Mouse (Mus musculus): ENCODE data around the gene Spty2d1. TPM values are rescaled to one million over a fixed set of nuclear protein-coding genes. Genes with fewer than 3 reads are reported as not detected.

The Spty2d1 gene
- polyA plus RNA-seq, 1 experiment = 14.8 TPM

GRCm38 (mm10) chr7:47024454-47024853 lies 16.2 kb upstream of the Spty2d1 start:
- H3K4me3 ChIP-seq (ENCODE audit: insufficient read depth, low read length) = no peak overlapping the region
- no peak overlapping the region for H3K27ac ChIP-seq (ENCODE audit: insufficient read depth, low read depth, low read length)
- H3K4me1 ChIP-seq (ENCODE audit: control insufficient read depth, insufficient read depth, low read length) = peaks cover 10% of the 10 kb centered on the region
- TF ChIP-seq CTCF (IDR thresholded peaks at IDR 0.05; ENCODE audit: low read depth, low read length) = no peak

- Histone ChIP-seq H3K27ac (ENCODE audit: insufficient read depth, low read depth, low read length) (no peak overlapping the region), H3K4me1 (ENCODE audit: control insufficient read depth, insufficient read depth, low read length) (peaks cover 10% of the 10 kb centered on the region), H3K4me3 (ENCODE audit: insufficient read depth, low read length) (no peak overlapping the region)
- TF ChIP-seq CTCF (IDR thresholded peaks at IDR 0.05; ENCODE audit: low read depth, low read length) (peak; percentile 95), POLR2A (IDR thresholded peaks at IDR 0.05; ENCODE audit: borderline replicate concordance, low read depth, low read length) (no peak)
Observed at GRCm38 (mm10) chr7:47023530-47023929, 15.3 kb upstream of the Spty2d1 start.

DNA sequence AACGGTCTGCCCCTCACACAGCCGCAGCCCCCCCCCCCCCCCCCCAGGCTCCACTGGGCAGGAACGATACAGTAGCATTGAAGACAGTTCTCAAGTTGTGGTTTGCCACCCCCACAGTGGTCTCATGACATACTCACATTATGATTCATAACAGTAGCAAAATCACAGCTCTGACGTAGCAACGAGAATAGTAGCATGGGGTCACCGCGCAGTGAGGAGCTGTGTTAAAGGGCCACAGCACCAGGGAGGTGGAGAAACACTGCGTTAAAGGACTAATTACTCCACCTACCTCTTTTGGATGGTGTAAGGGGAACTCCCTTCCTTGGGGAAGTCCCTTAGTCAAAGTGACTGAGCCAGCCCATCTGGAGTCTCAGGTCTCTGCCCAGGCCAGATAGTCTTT lies 14.3 kb upstream of the Spty2d1 start:
- Histone ChIP-seq H3K27ac (ENCODE audit: insufficient read depth, low read depth, low read length) (peak overlapping the region; percentile 78), H3K4me1 (ENCODE audit: control insufficient read depth, insufficient read depth, low read length) (peaks cover 10% of the 10 kb centered on the region), H3K4me3 (ENCODE audit: insufficient read depth, low read length) (peak overlapping the region; percentile 34)
- TF ChIP-seq CTCF (IDR thresholded peaks at IDR 0.05; ENCODE audit: low read depth, low read length) (no peak), POLR2A (IDR thresholded peaks at IDR 0.05; ENCODE audit: borderline replicate concordance, low read depth, low read length) (no peak)

DNA sequence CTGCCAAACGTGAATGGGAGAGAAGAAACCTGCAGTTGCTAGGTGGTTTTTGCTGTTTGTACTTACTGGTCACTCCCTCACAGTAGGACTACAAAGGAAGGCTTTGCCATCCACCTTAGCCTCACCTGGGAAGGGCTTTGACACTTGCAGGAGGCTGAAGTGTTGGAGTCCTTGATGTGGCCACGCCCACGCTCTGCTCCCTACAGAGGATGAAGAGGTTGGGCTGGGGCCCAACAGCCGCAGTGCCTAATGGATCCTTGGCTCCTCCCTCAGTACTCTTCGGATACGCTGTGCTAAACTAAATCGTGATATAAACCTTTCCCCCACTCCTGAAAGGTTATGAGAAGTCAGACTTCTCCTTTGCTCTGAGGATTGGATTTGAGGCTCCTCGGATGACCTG lies 12.7 kb upstream of the Spty2d1 start:
- Histone ChIP-seq H3K4me1 (ENCODE audit: control insufficient read depth, insufficient read depth, low read length) (peaks cover 10% of the 10 kb centered on the region), H3K4me3 (ENCODE audit: insufficient read depth, low read length) (no peak overlapping the region), H3K27ac (ENCODE audit: insufficient read depth, low read depth, low read length) (no peak overlapping the region)
- no peak for TF ChIP-seq POLR2A (IDR thresholded peaks at IDR 0.05; ENCODE audit: borderline replicate concordance, low read depth, low read length)
- TF ChIP-seq CTCF (IDR thresholded peaks at IDR 0.05; ENCODE audit: low read depth, low read length) = no peak

GRCm38 (mm10) chr7:47019641-47020040 lies 11.4 kb upstream of the Spty2d1 start:
- no peak overlapping the region for H3K4me3 ChIP-seq (ENCODE audit: insufficient read depth, low read length)
- peaks cover 17% of the 10 kb centered on the region for H3K4me1 ChIP-seq (ENCODE audit: control insufficient read depth, insufficient read depth, low read length)
- H3K27ac ChIP-seq (ENCODE audit: insufficient read depth, low read depth, low read length) = no peak overlapping the region
- no peak for TF ChIP-seq POLR2A (IDR thresholded peaks at IDR 0.05; ENCODE audit: borderline replicate concordance, low read depth, low read length)
- no peak for TF ChIP-seq CTCF (IDR thresholded peaks at IDR 0.05; ENCODE audit: low read depth, low read length)

GRCm38 (mm10) chr7:47017146-47017545 lies 8.9 kb upstream of the Spty2d1 start:
- Histone ChIP-seq H3K27ac (ENCODE audit: insufficient read depth, low read depth, low read length) (no peak overlapping the region), H3K4me1 (ENCODE audit: control insufficient read depth, insufficient read depth, low read length) (peaks cover 28% of the 10 kb centered on the region), H3K4me3 (ENCODE audit: insufficient read depth, low read length) (no peak overlapping the region)
- TF ChIP-seq CTCF (IDR thresholded peaks at IDR 0.05; ENCODE audit: low read depth, low read length) = no peak

GRCm38 (mm10) chr7:47016602-47017001 lies 8.4 kb upstream of the Spty2d1 start:
- no peak overlapping the region for H3K4me3 ChIP-seq (ENCODE audit: insufficient read depth, low read length)
- H3K4me1 ChIP-seq (ENCODE audit: control insufficient read depth, insufficient read depth, low read length) = peaks cover 23% of the 10 kb centered on the region
- TF ChIP-seq CTCF (IDR thresholded peaks at IDR 0.05; ENCODE audit: low read depth, low read length) = no peak
- H3K27ac ChIP-seq (ENCODE audit: insufficient read depth, low read depth, low read length) = no peak overlapping the region

DNA sequence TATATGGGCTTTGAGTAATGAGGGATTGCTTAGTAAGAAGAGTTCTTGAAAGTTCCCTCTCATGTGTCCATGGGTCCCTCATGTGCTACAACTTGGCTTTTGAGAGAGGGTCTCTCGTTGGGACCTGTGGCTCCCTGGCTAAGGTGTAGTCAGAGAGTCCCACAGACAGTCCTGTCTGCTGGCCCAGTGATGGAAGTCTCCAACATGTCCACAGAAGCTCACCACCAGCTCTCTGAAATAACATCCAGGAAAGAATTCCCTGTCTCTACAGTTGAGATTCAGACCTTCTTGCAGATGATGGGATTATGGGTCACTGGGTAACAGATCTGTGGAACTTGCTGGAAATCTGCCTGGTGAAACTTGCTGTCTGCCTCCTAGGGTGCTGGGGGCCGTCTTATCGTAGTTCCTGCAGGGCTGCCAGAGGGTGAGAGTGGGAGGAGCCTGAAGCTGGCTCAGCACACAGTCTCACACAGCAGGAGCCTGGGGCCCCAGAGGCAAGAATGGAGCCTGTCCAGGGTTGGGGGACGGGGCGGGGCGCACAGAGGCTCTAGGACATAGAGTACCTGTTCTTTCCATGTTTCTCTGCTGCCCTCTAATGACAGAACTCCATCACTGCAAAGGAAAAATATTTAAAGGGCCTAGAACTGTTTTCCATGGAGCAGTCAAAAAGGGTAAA lies 7.3 kb upstream of the Spty2d1 start:
- Histone ChIP-seq H3K27ac (ENCODE audit: insufficient read depth, low read depth, low read length) (peak overlapping the region; percentile 44), H3K4me1 (ENCODE audit: control insufficient read depth, insufficient read depth, low read length) (peaks cover 23% of the 10 kb centered on the region), H3K4me3 (ENCODE audit: insufficient read depth, low read length) (no peak overlapping the region)

GRCm38 (mm10) chr7:47014564-47015389 lies 6.6 kb upstream of the Spty2d1 start:
- peak overlapping the region; percentile 44 for H3K27ac ChIP-seq (ENCODE audit: insufficient read depth, low read depth, low read length)
- no peak for TF ChIP-seq CTCF (IDR thresholded peaks at IDR 0.05; ENCODE audit: low read depth, low read length)
- peaks cover 23% of the 10 kb centered on the region for H3K4me1 ChIP-seq (ENCODE audit: control insufficient read depth, insufficient read depth, low read length)
- peak overlapping the region; percentile 24 for H3K4me3 ChIP-seq (ENCODE audit: insufficient read depth, low read length)

More for the DNA sequence above, 7.3 kb upstream of the Spty2d1 start:
- no peak for TF ChIP-seq POLR2A (IDR thresholded peaks at IDR 0.05; ENCODE audit: borderline replicate concordance, low read depth, low read length)
- TF ChIP-seq CTCF (IDR thresholded peaks at IDR 0.05; ENCODE audit: low read depth, low read length) = 0 out of 2 replicates have a peak, but pooled peaks have one; percentile 24

DNA sequence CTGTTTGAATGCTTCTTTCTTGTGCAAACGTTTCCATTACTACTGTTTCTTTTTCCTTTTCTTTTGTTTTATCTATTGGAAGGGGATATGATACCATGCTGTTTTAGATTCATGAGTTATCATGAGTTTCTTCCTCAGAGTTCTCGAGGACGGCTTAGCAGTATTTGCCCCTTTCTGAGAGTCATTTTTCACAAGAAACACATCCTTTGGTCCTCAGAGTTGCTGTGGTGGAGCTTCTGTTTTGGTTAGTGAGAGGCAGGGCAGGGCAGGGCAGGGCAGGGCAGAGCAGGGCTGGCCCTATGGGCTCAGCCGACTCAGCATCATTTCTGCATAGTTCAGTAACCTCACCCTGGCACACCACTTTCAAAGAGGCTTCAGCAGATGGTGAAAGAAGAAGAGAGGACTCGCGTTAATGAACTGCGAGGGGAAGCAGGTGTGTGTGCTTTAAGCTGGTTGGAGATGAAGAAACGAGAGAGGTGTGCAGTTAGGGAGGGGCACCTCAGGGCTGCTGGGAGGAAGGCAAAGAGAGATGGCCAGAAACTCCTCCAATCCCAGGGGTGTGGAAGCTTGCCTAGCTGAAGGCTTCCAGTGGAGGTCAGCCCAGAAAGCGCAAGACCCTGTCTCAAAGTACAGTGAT lies 5.0 kb upstream of the Spty2d1 start:
- Histone ChIP-seq H3K4me1 (ENCODE audit: control insufficient read depth, insufficient read depth, low read length) (peaks cover 27% of the 10 kb centered on the region), H3K4me3 (ENCODE audit: insufficient read depth, low read length) (no peak overlapping the region), H3K27ac (ENCODE audit: insufficient read depth, low read depth, low read length) (no peak overlapping the region)
- no peak for TF ChIP-seq CTCF (IDR thresholded peaks at IDR 0.05; ENCODE audit: low read depth, low read length)
- no peak for TF ChIP-seq POLR2A (IDR thresholded peaks at IDR 0.05; ENCODE audit: borderline replicate concordance, low read depth, low read length)
